Mouse (Mus musculus): ENCODE results near the gene Vmn2r111. TPM values are rescaled to one million over a fixed set of nuclear protein-coding genes. Genes with fewer than 3 reads are reported as not detected.

Gene Vmn2r111
- not detected for polyA plus RNA-seq (2014; fragmentation: Illumina TruSeq; extraction: RNeasy Lipid Tissue Mini Kit (QIAGEN cat#74804); ENCODE audit: low read depth, low replicate concordance)

DNA sequence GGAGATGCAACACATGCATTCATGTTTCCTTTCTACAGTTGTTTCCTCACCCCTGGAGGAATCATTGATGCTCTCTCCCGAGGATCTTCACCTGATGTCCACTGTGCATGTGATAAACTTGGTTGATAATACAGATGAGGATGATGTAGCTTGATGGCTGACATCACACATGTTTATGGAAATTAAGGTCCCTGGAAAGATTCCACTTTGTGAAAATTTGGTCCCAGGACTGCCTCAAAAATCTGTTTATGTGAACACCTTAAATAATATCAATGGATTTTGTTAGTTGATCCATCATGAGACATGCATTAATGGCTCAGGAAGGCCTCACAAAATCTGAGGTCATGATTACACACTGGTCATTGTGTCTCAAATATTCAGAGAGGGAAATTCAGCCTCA lies at the start of gene Vmn2r111:
Gene Vmn2r111, minus strand, starts transcription at position 101 of the 400 bp plus-strand sequence.

GRCm38 (mm10) chr17:22600651-22601050 lies 27.4 kb upstream of the Vmn2r111 start, which contains the start of gene Vmn2r112:
Gene Vmn2r112, plus strand, starts transcription at chr17:22600951.

Other genes with a start within 250 kb of the Vmn2r111 start
- 41.6 TPM for gene Zfp944, start 212.1 kb downstream of the Vmn2r111 start, polyA plus RNA-seq (2014; fragmentation: Illumina TruSeq; extraction: RNeasy Lipid Tissue Mini Kit (QIAGEN cat#74804); ENCODE audit: low read depth, low replicate concordance)
- 63.6 TPM for gene Zfp758, start 212.0 kb downstream of the Vmn2r111 start, polyA plus RNA-seq (2014; fragmentation: Illumina TruSeq; extraction: RNeasy Lipid Tissue Mini Kit (QIAGEN cat#74804); ENCODE audit: low read depth, low replicate concordance)
- 49.7 TPM for gene Zfp946, start 149.3 kb downstream of the Vmn2r111 start, polyA plus RNA-seq (2014; fragmentation: Illumina TruSeq; extraction: RNeasy Lipid Tissue Mini Kit (QIAGEN cat#74804); ENCODE audit: low read depth, low replicate concordance)
- gene Vmn2r112, start 27.5 kb upstream of the Vmn2r111 start, polyA plus RNA-seq (2014; fragmentation: Illumina TruSeq; extraction: RNeasy Lipid Tissue Mini Kit (QIAGEN cat#74804); ENCODE audit: low read depth, low replicate concordance): not detected